Mouse (Mus musculus): Measurements from ENCODE around the gene Padi6.

DNA sequence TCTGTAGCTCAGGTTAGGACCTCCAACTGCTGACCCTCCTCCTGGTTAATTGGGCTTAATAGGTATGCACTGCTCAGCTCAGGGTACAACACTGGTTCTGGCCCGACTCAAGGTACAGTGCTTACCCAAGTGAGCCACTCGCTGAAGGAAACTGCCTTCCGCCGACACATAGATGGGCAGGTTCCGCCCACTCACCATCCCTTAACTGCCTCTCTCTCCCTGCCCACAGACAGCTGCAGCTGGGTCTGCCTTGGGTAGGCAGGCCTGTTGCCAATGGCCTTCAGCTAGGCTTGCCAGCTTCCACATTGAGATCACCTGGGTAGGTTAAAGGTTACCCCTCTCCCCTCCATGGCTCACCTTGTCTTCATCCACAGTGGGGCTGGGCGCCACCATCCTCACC is 1.0 kb downstream of the Padi6 start:
- TF ChIP-seq FLI1 (IDR thresholded peaks at IDR 0.05; ENCODE audit: low read length): no peak
- no peak for TF ChIP-seq GATA1 (IDR thresholded peaks at IDR 0.05; ENCODE audit: borderline replicate concordance, low read length)
